Mouse (Mus musculus) myocyte (in vitro differentiated cells): ENCODE results near the gene Cnpy2. TPM values are rescaled to one million over a fixed set of nuclear protein-coding genes. Genes with fewer than 3 reads are reported as not detected.

Experiments used
- H3K27me3 ChIP-seq: one replicate; pipeline ENCODE4 v1.6.1; 2011; ENCODE audit not compliant: control insufficient read depth, insufficient read depth, insufficient read length
- H3K36me3 ChIP-seq: one replicate; pipeline ENCODE4 v1.6.1; 2011; ENCODE audit not compliant: control insufficient read depth, insufficient read depth
- H3K4me2 ChIP-seq: one replicate; pipeline ENCODE4 v1.6.1; 2011; ENCODE audit warnings: low read depth, control low read depth
- H3K4me3 ChIP-seq: one replicate; pipeline ENCODE4 v1.5.1; 2011; ENCODE audit warnings: mild to moderate bottlenecking, control low read depth, moderate library complexity
- H3K79me2 ChIP-seq: one replicate; pipeline ENCODE4 v1.6.1; 2011; ENCODE audit not compliant: control insufficient read depth, insufficient read depth
- H3ac ChIP-seq: one replicate; pipeline ENCODE4 v1.6.1; 2011; ENCODE audit not compliant: control insufficient read depth, insufficient read length
- CEBPB ChIP-seq: IDR thresholded peaks from 2 replicates; pipeline ENCODE4 v1.6.1; 2011; ENCODE audit warnings: mild to moderate bottlenecking, moderate library complexity; ENCODE audit not compliant: poor library complexity, insufficient read depth, severe bottlenecking
- E2F4 ChIP-seq: IDR thresholded peaks from one replicate; pipeline ENCODE4 v1.6.1; 2011; ENCODE audit warnings: mild to moderate bottlenecking, control low read depth, moderate library complexity; ENCODE audit not compliant: insufficient read depth
- MAX ChIP-seq: IDR thresholded peaks from one replicate; pipeline ENCODE4 v1.6.1; 2011; ENCODE audit warnings: low read depth, mild to moderate bottlenecking, control low read depth
- MYOD1 ChIP-seq, 3 experiments: IDR thresholded peaks; one replicate each; pipeline ENCODE4 v1.6.1; 2011; ENCODE audit warnings: control low read depth in 2 of 3, low read depth in 2 of 3, mild to moderate bottlenecking in 2 of 3, moderate library complexity in 1 of 3; ENCODE audit not compliant: insufficient read length in 2 of 3, control insufficient read depth in 1 of 3
- MYOG ChIP-seq, 3 experiments: IDR thresholded peaks; one replicate each; pipeline ENCODE4 v1.6.1; 2011; ENCODE audit warnings: control low read depth in 2 of 3, low read depth in 2 of 3, mild to moderate bottlenecking in 2 of 3; ENCODE audit not compliant: insufficient read length in 2 of 3, control insufficient read depth in 1 of 3, insufficient read depth in 1 of 3
- POLR2A ChIP-seq: IDR thresholded peaks from one replicate; pipeline ENCODE4 v1.6.1; 2011; ENCODE audit warnings: low read depth, mild to moderate bottlenecking, control low read depth, moderate library complexity; ENCODE audit not compliant: insufficient read length
- POLR2AphosphoS2 ChIP-seq: IDR thresholded peaks from one replicate; pipeline ENCODE4 v1.6.1; 2011; ENCODE audit warnings: low read depth, control low read depth; ENCODE audit not compliant: insufficient read length
- REST ChIP-seq: IDR thresholded peaks from one replicate; pipeline ENCODE4 v1.6.1; 2011; ENCODE audit warnings: mild to moderate bottlenecking, control low read depth, moderate library complexity; ENCODE audit not compliant: insufficient read depth, insufficient read length
- SRF ChIP-seq: IDR thresholded peaks from one replicate; pipeline ENCODE4 v1.6.1; 2011; ENCODE audit warnings: low read depth; ENCODE audit not compliant: control insufficient read depth, insufficient read length
- TCF12 ChIP-seq: IDR thresholded peaks from one replicate; pipeline ENCODE4 v1.6.1; 2011; ENCODE audit warnings: mild to moderate bottlenecking, control low read depth; ENCODE audit not compliant: poor library complexity, insufficient read depth, severe bottlenecking
- TCF3 ChIP-seq: IDR thresholded peaks from one replicate; pipeline ENCODE4 v1.6.1; 2011; ENCODE audit warnings: low read depth, control low read depth; ENCODE audit not compliant: insufficient read length
- USF1 ChIP-seq: IDR thresholded peaks from one replicate; pipeline ENCODE4 v1.6.1; 2011; ENCODE audit warnings: low read depth, mild to moderate bottlenecking, control low read depth, moderate library complexity
- polyA plus RNA-seq: library from polyadenylated mRNA; unstranded; fragments of >200 nt; fragmentation: generic; extraction: Trizol; gene quantifications from one replicate; pipeline ENCODE4 v1.2.1, GENCODE M21; 2012; ENCODE audit warnings: missing spikeins

Cnpy2 gene
- polyA plus RNA-seq, 1 experiment: 91.8 TPM

- H3K4me2 ChIP-seq: peak overlapping the region; percentile 86
- peaks cover 88% of the 10 kb centered on the region for H3K79me2 ChIP-seq
- H3K36me3 ChIP-seq: peaks cover under 1% of the 10 kb centered on the region
- no peak overlapping the region for H3K4me3 ChIP-seq
- no peaks in the 10 kb centered on the region for H3K27me3 ChIP-seq
- TF ChIP-seq MYOD1 (IDR thresholded peaks at IDR 0.05; ENCODE audit: control insufficient read depth in 1 of 3, insufficient read length in 2 of 3, low read depth in 2 of 3) (peak; percentile 67 to 92 (median 84)), TCF12 (no peak), E2F4 (no peak), TCF3 (no peak), USF1 (no peak), POLR2AphosphoS2 (no peak), CEBPB (0 out of 2 replicates have a peak, but pooled peaks have one; percentile 2), MAX (no peak), SRF (no peak), POLR2A (peak; percentile 14), MYOG (IDR thresholded peaks at IDR 0.05; ENCODE audit: control insufficient read depth in 1 of 3, insufficient read depth in 1 of 3, insufficient read length in 2 of 3, low read depth in 2 of 3) (peak; percentile 29 to 90 (median 83)), REST (no peak)
- no peak overlapping the region for H3ac ChIP-seq
These were observed 22.5 kb downstream of the Cnpy2 start for GRCm38 (mm10) chr10:128344568-128345275.

- no peak for TF ChIP-seq CEBPB
- TF ChIP-seq MYOD1 (IDR thresholded peaks at IDR 0.05; ENCODE audit: control insufficient read depth in 1 of 3, insufficient read length in 2 of 3, low read depth in 2 of 3): no peak
- TF ChIP-seq TCF3: no peak
- TF ChIP-seq SRF: no peak
- TF ChIP-seq REST: no peak
- TF ChIP-seq MAX: no peak
- no peak for TF ChIP-seq USF1
- TF ChIP-seq POLR2AphosphoS2: no peak
- TF ChIP-seq POLR2A: no peak
- no peak for TF ChIP-seq TCF12
- TF ChIP-seq E2F4: no peak
- no peak for TF ChIP-seq MYOG (IDR thresholded peaks at IDR 0.05; ENCODE audit: control insufficient read depth in 1 of 3, insufficient read depth in 1 of 3, insufficient read length in 2 of 3, low read depth in 2 of 3)
- Histone ChIP-seq H3ac (no peak overlapping the region), H3K79me2 (peaks cover 60% of the 10 kb centered on the region), H3K27me3 (no peaks in the 10 kb centered on the region), H3K36me3 (peaks cover 22% of the 10 kb centered on the region), H3K4me2 (no peak overlapping the region), H3K4me3 (no peak overlapping the region)
These were observed 25.3 kb downstream of the Cnpy2 start for GRCm38 (mm10) chr10:128347541-128347940.

- TF ChIP-seq MYOG (IDR thresholded peaks at IDR 0.05; ENCODE audit: control insufficient read depth in 1 of 3, insufficient read depth in 1 of 3, insufficient read length in 2 of 3, low read depth in 2 of 3) (no peak), E2F4 (no peak), MAX (no peak), TCF12 (no peak), MYOD1 (IDR thresholded peaks at IDR 0.05; ENCODE audit: control insufficient read depth in 1 of 3, insufficient read length in 2 of 3, low read depth in 2 of 3) (no peak), TCF3 (no peak), REST (no peak), POLR2AphosphoS2 (no peak), CEBPB (no peak), USF1 (no peak), SRF (no peak), POLR2A (no peak)
- Histone ChIP-seq H3K27me3 (no peaks in the 10 kb centered on the region), H3K4me3 (no peak overlapping the region), H3K79me2 (no peaks in the 10 kb centered on the region), H3K36me3 (peaks cover 74% of the 10 kb centered on the region), H3ac (no peak overlapping the region), H3K4me2 (no peak overlapping the region)
These were observed 36.5 kb downstream of the Cnpy2 start for GRCm38 (mm10) chr10:128358796-128359195.

GRCm38 (mm10) chr10:128359226-128359625 is 37.0 kb downstream of the Cnpy2 start:
- Histone ChIP-seq H3K27me3 (no peaks in the 10 kb centered on the region), H3K4me3 (no peak overlapping the region), H3K79me2 (no peaks in the 10 kb centered on the region), H3ac (no peak overlapping the region), H3K4me2 (no peak overlapping the region), H3K36me3 (peaks cover 74% of the 10 kb centered on the region)
- TF ChIP-seq POLR2AphosphoS2: no peak
- no peak for TF ChIP-seq MYOG (IDR thresholded peaks at IDR 0.05; ENCODE audit: control insufficient read depth in 1 of 3, insufficient read depth in 1 of 3, insufficient read length in 2 of 3, low read depth in 2 of 3)
- TF ChIP-seq MYOD1 (IDR thresholded peaks at IDR 0.05; ENCODE audit: control insufficient read depth in 1 of 3, insufficient read length in 2 of 3, low read depth in 2 of 3): no peak
- no peak for TF ChIP-seq MAX
- TF ChIP-seq TCF12: no peak
- no peak for TF ChIP-seq CEBPB
- no peak for TF ChIP-seq POLR2A
- no peak for TF ChIP-seq TCF3
- no peak for TF ChIP-seq SRF
- TF ChIP-seq REST: no peak
- TF ChIP-seq E2F4: no peak
- TF ChIP-seq USF1: no peak
